Mouse (Mus musculus) CD4-positive naive resting alpha-beta T cell, adult 76 days (primary cell): Measurements from ENCODE around the gene Gfi1. TPM values are rescaled to one million over a fixed set of nuclear protein-coding genes. Genes with fewer than 3 reads are reported as not detected.

Experiments
- total RNA-seq: library from RNA; stranded (reverse); gene quantifications from one replicate; pipeline ENCODE4 v1.2.4, GENCODE M21; 2023

Gene Gfi1
- 24.3 TPM for total RNA-seq

DNA sequence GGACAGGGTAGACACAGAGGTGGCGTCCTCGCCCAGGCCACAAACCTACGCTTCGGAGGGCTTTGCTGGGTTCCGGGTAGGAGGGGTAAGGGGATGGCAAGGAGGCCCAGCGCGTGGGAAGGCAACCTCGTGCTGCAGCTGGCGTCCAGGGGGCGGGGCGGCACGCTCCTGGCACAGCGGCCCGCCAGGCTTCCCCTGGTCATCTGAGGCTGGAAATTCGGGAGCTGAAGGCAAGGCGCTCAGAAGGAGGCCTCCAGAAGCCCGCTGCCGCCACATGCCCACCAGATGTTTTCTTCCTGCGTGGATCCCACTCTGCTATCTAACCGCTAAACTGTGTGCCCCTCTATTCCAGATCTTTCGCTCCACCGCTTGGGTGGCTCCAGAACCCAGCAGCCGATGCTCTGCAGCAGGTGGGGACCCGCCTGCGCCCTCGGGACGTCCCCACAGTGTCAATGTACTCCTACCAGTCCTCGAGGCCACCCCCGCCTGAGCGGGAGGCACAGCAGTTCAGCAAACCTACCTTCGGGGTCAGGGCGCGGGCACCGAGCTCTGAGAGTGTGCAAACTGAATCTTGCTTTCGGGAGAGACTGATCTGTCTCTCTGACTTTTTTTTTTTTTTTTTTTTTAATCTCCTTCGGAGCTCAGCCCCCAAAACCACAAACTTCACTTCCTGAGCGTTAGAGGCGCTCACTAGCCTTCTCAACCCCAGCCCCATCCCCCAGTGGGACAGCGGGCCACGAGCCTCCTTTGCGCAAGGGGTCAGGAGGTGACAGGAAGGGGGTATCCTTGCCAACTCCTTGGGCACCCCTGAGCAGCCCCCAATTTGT is at the start of gene Gfi1:
Gene Gfi1, minus strand, starts transcription at position 602 of the 827 bp plus-strand sequence.

Other genes starting within 250 kb of the Gfi1 start
- 0.47 TPM for gene Gm42669, start 218.4 kb downstream of the Gfi1 start, total RNA-seq
- not detected for gene 1700028K03Rik, start 191.3 kb downstream of the Gfi1 start, total RNA-seq
- gene Rpap2, start 128.7 kb downstream of the Gfi1 start, total RNA-seq = 26.1 TPM
- 10.9 TPM for gene Glmn, start 128.1 kb downstream of the Gfi1 start, total RNA-seq
- not detected for gene Ube2d2b, start 104.1 kb upstream of the Gfi1 start, total RNA-seq
- 6.7 TPM for gene Evi5, start 149.1 kb upstream of the Gfi1 start, total RNA-seq
- gene Rpl5, start 174.5 kb upstream of the Gfi1 start, total RNA-seq = 258 TPM